Mouse (Mus musculus): ENCODE data around the gene Ankef1. TPM values are rescaled to one million over a fixed set of nuclear protein-coding genes. Genes with fewer than 3 reads are reported as not detected.

The Ankef1 gene
- polyA plus RNA-seq, 1 experiment from 2014 or later, result 0.50 TPM

DNA sequence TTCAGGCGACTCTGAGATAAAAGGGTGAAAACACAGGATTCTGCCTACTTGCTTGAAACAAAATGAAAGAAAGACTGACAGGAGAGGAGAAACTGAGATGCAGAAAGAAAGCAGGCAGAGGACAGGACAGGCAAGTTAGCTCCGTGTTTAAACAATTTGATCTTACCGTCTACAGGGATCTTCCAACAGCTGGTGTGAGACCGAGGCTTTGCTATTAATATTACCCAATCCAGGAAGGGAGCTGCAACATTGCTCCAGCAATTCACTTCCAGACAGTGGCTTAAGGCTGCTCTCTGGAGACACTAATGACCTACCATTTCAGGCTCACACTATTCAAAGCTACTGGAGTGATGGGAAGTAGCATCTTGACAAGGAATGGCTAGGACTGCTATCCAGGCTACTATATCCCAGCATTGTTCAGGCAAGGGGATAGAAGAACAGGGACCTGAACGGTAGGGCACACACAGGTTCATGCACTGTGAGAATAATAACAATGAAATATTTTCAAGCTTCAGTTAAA, 99.0 kb downstream of the Ankef1 start:
- Histone ChIP-seq H3K9ac (replicated peaks) (no peak overlapping the region), H3K4me1 (replicated peaks) (no peaks in the 10 kb centered on the region), H3K27ac (no peak overlapping the region), H3K36me3 (no peaks in the 10 kb centered on the region), H3K9me3 (no peaks in the 10 kb centered on the region), H3K4me2 (no peak overlapping the region), H3K27me3 (no peaks in the 10 kb centered on the region), H3K4me3 (replicated peaks) (no peak overlapping the region)
- WGBS, result 82% methylated on average over 5 of the region's 5 CpGs
- ATAC-seq (ENCODE audit: insufficient number of reproducible peaks, insufficient read depth, low FRiP score, low TSS enrichment, low read depth), result no peak

DNA sequence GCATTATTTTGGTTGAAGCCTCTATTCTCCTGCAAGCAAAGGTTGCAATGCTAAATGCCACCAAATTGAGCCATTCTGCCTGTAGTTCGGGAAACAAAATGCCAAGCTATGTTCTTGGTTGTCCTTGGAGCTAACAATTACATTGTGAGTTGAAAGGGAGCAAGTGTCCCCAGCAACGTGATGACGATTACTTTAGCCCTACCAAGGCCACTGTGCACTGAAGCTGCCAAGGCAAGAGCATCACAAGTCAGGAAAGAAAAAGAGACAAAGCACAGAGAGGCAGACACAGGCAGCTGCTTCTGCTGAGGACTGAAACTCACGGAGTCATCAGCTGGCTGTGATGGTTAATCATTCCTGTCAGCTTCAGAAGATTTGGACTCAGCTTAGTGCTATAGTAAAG, 99.5 kb downstream of the Ankef1 start:
- H3K4me3 ChIP-seq (replicated peaks), result no peak overlapping the region
- no peaks in the 10 kb centered on the region for H3K9me3 ChIP-seq
- whole genome bisulfite sequencing, result 74% methylated on average over 4 of the region's 4 CpGs

More for the DNA sequence above, 99.5 kb downstream of the Ankef1 start:
- Histone ChIP-seq H3K36me3 (no peaks in the 10 kb centered on the region), H3K9ac (replicated peaks) (no peak overlapping the region), H3K4me2 (no peak overlapping the region), H3K27me3 (no peaks in the 10 kb centered on the region), H3K27ac (no peak overlapping the region), H3K4me1 (replicated peaks) (no peaks in the 10 kb centered on the region)
- no peak for ATAC-seq (ENCODE audit: insufficient number of reproducible peaks, insufficient read depth, low FRiP score, low TSS enrichment, low read depth)

Other genes starting within 250 kb of the Ankef1 start
- 2.3 and 2.4 TPM in 2 replicates for gene Pak7, start 113.9 kb upstream of the Ankef1 start, polyA plus RNA-seq (2016; fragmentation: Nextera tagmentation; extraction: Ambion mirVana)
- gene Snap25, start 211.5 kb downstream of the Ankef1 start, polyA plus RNA-seq (2016; fragmentation: Nextera tagmentation; extraction: Ambion mirVana), result 0.31 and 0.47 TPM in 2 replicates